Mouse (Mus musculus) midbrain, embryonic 15.5 days (tissue): ENCODE data around the gene Tyrobp. TPM values are rescaled to one million over a fixed set of nuclear protein-coding genes. Genes with fewer than 3 reads are reported as not detected.

Experiments
- polyA plus RNA-seq: library from polyadenylated mRNA; unstranded; fragments of >200 nt; fragmentation: Nextera tagmentation; extraction: Ambion mirVana; gene quantifications from 2 replicates; pipeline ENCODE4 v1.2.1, GENCODE M21; 2015

The Tyrobp gene
- polyA plus RNA-seq, 1 experiment from 2014 or later, result 27.8 TPM

Other genes with a start within 250 kb of the Tyrobp start
- 13.7 and 15.4 TPM in 2 replicates for gene Zfp146, start 244.0 kb upstream of the Tyrobp start, polyA plus RNA-seq
- gene Cox7a1, start 229.6 kb upstream of the Tyrobp start, polyA plus RNA-seq, result 6.5 and 6.8 TPM in 2 replicates
- 69.8 and 81.5 TPM in 2 replicates for gene Capns1, start 214.9 kb upstream of the Tyrobp start, polyA plus RNA-seq
- 175 and 188 TPM in 2 replicates for gene Polr2i, start 181.8 kb upstream of the Tyrobp start, polyA plus RNA-seq
- 429 and 432 TPM in 2 replicates for gene Tbcb, start 181.5 kb upstream of the Tyrobp start, polyA plus RNA-seq
- not detected in 2 replicates for gene Ovol3, start 178.0 kb upstream of the Tyrobp start, polyA plus RNA-seq
- gene Thap8, start 133.7 kb upstream of the Tyrobp start, polyA plus RNA-seq, result 1.3 and 1.5 TPM in 2 replicates
- 3.6 and 3.8 TPM in 2 replicates for gene Wdr62, start 133.3 kb upstream of the Tyrobp start, polyA plus RNA-seq
- 106 and 110 TPM in 2 replicates for gene Clip3, start 122.0 kb upstream of the Tyrobp start, polyA plus RNA-seq
- 134 and 135 TPM in 2 replicates for gene Alkbh6, start 105.0 kb upstream of the Tyrobp start, polyA plus RNA-seq
- 16.6 and 17.5 TPM in 2 replicates for gene Syne4, start 99.0 kb upstream of the Tyrobp start, polyA plus RNA-seq
- 0.23 and 2.0 TPM in 2 replicates for gene E130208F15Rik, start 92.0 kb upstream of the Tyrobp start, polyA plus RNA-seq
- gene Sdhaf1, start 89.9 kb upstream of the Tyrobp start, polyA plus RNA-seq, result 16.7 and 17.1 TPM in 2 replicates
- 16.3 and 17.9 TPM in 2 replicates for gene Lrfn3, start 51.0 kb upstream of the Tyrobp start, polyA plus RNA-seq
- gene Hcst, start 6.1 kb downstream of the Tyrobp start, polyA plus RNA-seq, result 0.53 and 0.59 TPM in 2 replicates
- gene Nfkbid, start 8.0 kb downstream of the Tyrobp start, polyA plus RNA-seq, result 2.4 and 2.8 TPM in 2 replicates
- 790 and 817 TPM in 2 replicates for gene Aplp1, start 31.8 kb downstream of the Tyrobp start, polyA plus RNA-seq
- gene Kirrel2, start 43.9 kb downstream of the Tyrobp start, polyA plus RNA-seq, result 1.3 and 2.7 TPM in 2 replicates
- gene Nphs1, start 44.6 kb downstream of the Tyrobp start, polyA plus RNA-seq, result 0.41 and 0.61 TPM in 2 replicates
- not detected in 2 replicates for gene Prodh2, start 79.9 kb downstream of the Tyrobp start, polyA plus RNA-seq
- 144 and 158 TPM in 2 replicates for gene Arhgap33, start 121.3 kb downstream of the Tyrobp start, polyA plus RNA-seq
- gene Hspb6, start 138.4 kb downstream of the Tyrobp start, polyA plus RNA-seq, result 7.8 and 9.9 TPM in 2 replicates
- gene Proser3, start 138.5 kb downstream of the Tyrobp start, polyA plus RNA-seq, result 7.7 and 9.4 TPM in 2 replicates
- 53.6 and 63.8 TPM in 2 replicates for gene Lin37, start 146.1 kb downstream of the Tyrobp start, polyA plus RNA-seq
- 87.2 and 90.7 TPM in 2 replicates for gene U2af1l4, start 149.5 kb downstream of the Tyrobp start, polyA plus RNA-seq
- gene Gm49396, start 149.6 kb downstream of the Tyrobp start, polyA plus RNA-seq, result 18.5 and 20.7 TPM in 2 replicates
- gene Psenen, start 149.9 kb downstream of the Tyrobp start, polyA plus RNA-seq, result 121 and 123 TPM in 2 replicates
- gene Igflr1, start 151.7 kb downstream of the Tyrobp start, polyA plus RNA-seq, result 8.0 and 8.1 TPM in 2 replicates
- gene Kmt2b, start 175.0 kb downstream of the Tyrobp start, polyA plus RNA-seq, result 12.1 and 12.3 TPM in 2 replicates
- 0.36 and 0.41 TPM in 2 replicates for gene Zbtb32, start 185.1 kb downstream of the Tyrobp start, polyA plus RNA-seq
- 0.51 and 0.58 TPM in 2 replicates for gene Upk1a, start 199.1 kb downstream of the Tyrobp start, polyA plus RNA-seq
- gene Cox6b1, start 212.4 kb downstream of the Tyrobp start, polyA plus RNA-seq, result 1,061 and 1,083 TPM in 2 replicates
- not detected in 2 replicates for gene Etv2, start 222.1 kb downstream of the Tyrobp start, polyA plus RNA-seq
- 145 and 149 TPM in 2 replicates for gene Rbm42, start 236.6 kb downstream of the Tyrobp start, polyA plus RNA-seq